Mouse (Mus musculus) bone marrow, adult 2 months (tissue): Measurements from ENCODE around the gene Zc3h7a.

Experiments
- CTCF ChIP-seq: fragments of 200-500 bp; IDR thresholded peaks from 2 replicates; pipeline ENCODE4 v1.5.1; 2011; ENCODE audit warnings: low read length, control low read depth; ENCODE audit not compliant: control insufficient read depth, insufficient read depth
- POLR2A ChIP-seq: fragments of 200-500 bp; IDR thresholded peaks from 2 replicates; pipeline ENCODE4 v1.6.1; 2011; ENCODE audit warnings: low read depth, mild to moderate bottlenecking, control low read depth, low read length, borderline replicate concordance; ENCODE audit not compliant: control insufficient read depth

- TF ChIP-seq CTCF (no peak), POLR2A (no peak)
Observed at GRCm38 (mm10) chr16:11124110-11124509, 52.1 kb downstream of the Zc3h7a start.
